Mouse (Mus musculus) liver, embryonic 13.5 days (tissue): ENCODE results near the gene Sgip1. TPM values are rescaled to one million over a fixed set of nuclear protein-coding genes. Genes with fewer than 3 reads are reported as not detected.

Experiments
- ATAC-seq: fragments of 200-750 bp; cut with Nextera tagmentation; 2 replicates; pipeline ENCODE4 v1.8.0; 2017; ENCODE audit warnings: low read depth, mild to moderate bottlenecking, moderate number of reproducible peaks, moderate library complexity
- DNase-seq: peaks from one replicate; pipeline ENCODE4 v3.0.0; 2022
- H3K27ac ChIP-seq: fragments of 300-500 bp; sonication (generic); 2 replicates; pipeline ENCODE4 v1.5.1; 2015; ENCODE audit warnings: moderate library complexity, mild to moderate bottlenecking, inconsistent platforms
- H3K27me3 ChIP-seq: fragments of 300-500 bp; sonication (generic); 2 replicates; pipeline ENCODE4 v1.6.1; 2015; ENCODE audit warnings: mild to moderate bottlenecking, inconsistent platforms
- H3K36me3 ChIP-seq: fragments of 300-500 bp; sonication (generic); 2 replicates; pipeline ENCODE4 v1.6.1; 2015; ENCODE audit warnings: mild to moderate bottlenecking, inconsistent platforms
- H3K4me1 ChIP-seq: fragments of 300-500 bp; sonication (generic); replicated peaks from 2 replicates; pipeline ENCODE4 v1.6.1; 2015; ENCODE audit warnings: inconsistent platforms
- H3K4me2 ChIP-seq: fragments of 300-500 bp; sonication (generic); 2 replicates; pipeline ENCODE4 v1.6.1; 2015; ENCODE audit warnings: inconsistent platforms, mild to moderate bottlenecking, moderate library complexity
- H3K4me3 ChIP-seq: fragments of 300-500 bp; sonication (generic); replicated peaks from 2 replicates; pipeline ENCODE4 v1.5.1; 2015; ENCODE audit warnings: mild to moderate bottlenecking, inconsistent platforms
- H3K9ac ChIP-seq: fragments of 300-500 bp; sonication (generic); 2 replicates; pipeline ENCODE4 v1.6.1; 2015; ENCODE audit warnings: mild to moderate bottlenecking, inconsistent platforms
- H3K9me3 ChIP-seq: fragments of 300-500 bp; sonication (generic); replicated peaks from 2 replicates; pipeline ENCODE4 v1.6.1; 2016; ENCODE audit warnings: inconsistent platforms
- WGBS: fragments of 180-500 bp; shearing (Covaris S2); methylation state at CpG from one replicate; pipeline ENCODE4 v1.1.7; 2015; ENCODE audit not compliant: insufficient replicate concordance; 5-methylcytosine and 5-hydroxymethylcytosine counted together
- polyA plus RNA-seq: library from polyadenylated mRNA; unstranded; fragments of >200 nt; fragmentation: Nextera tagmentation; extraction: Ambion mirVana; gene quantifications from 2 replicates; pipeline ENCODE4 v1.2.1, GENCODE M21; 2015

Gene Sgip1
- polyA plus RNA-seq, 1 experiment from 2014 or later: 0.54 TPM

GRCm38 (mm10) chr4:102866531-102866930, 125.4 kb downstream of the Sgip1 start:
- ATAC-seq (no peak), DNase-seq (no peak)
- no peak overlapping the region for H3K4me3 ChIP-seq
- no peaks in the 10 kb centered on the region for H3K27me3 ChIP-seq
- H3K9me3 ChIP-seq: no peaks in the 10 kb centered on the region
- 67% methylated on average over 3 of the region's 3 CpGs for WGBS
- H3K4me2 ChIP-seq: no peak overlapping the region
- no peaks in the 10 kb centered on the region for H3K4me1 ChIP-seq
- no peak overlapping the region for H3K9ac ChIP-seq
- no peaks in the 10 kb centered on the region for H3K36me3 ChIP-seq
- no peak overlapping the region for H3K27ac ChIP-seq

GRCm38 (mm10) chr4:102871274-102871673, 130.2 kb downstream of the Sgip1 start:
- Histone ChIP-seq H3K9ac (no peak overlapping the region), H3K9me3 (no peaks in the 10 kb centered on the region), H3K4me1 (no peaks in the 10 kb centered on the region), H3K36me3 (no peaks in the 10 kb centered on the region), H3K27ac (no peak overlapping the region), H3K4me2 (no peak overlapping the region), H3K4me3 (no peak overlapping the region), H3K27me3 (no peaks in the 10 kb centered on the region)
- WGBS: 69% methylated on average over 4 of the region's 4 CpGs
- ATAC-seq (no peak), DNase-seq (no peak)

- Histone ChIP-seq H3K4me1 (no peaks in the 10 kb centered on the region), H3K9me3 (no peaks in the 10 kb centered on the region), H3K36me3 (no peaks in the 10 kb centered on the region), H3K4me3 (no peak overlapping the region), H3K9ac (no peak overlapping the region), H3K27ac (no peak overlapping the region), H3K27me3 (no peaks in the 10 kb centered on the region), H3K4me2 (no peak overlapping the region)
- WGBS: 74% methylated on average over 3 of the region's 3 CpGs
- ATAC-seq (no peak), DNase-seq (no peak)
Measured at GRCm38 (mm10) chr4:102883142-102883541, 142.0 kb downstream of the Sgip1 start.

GRCm38 (mm10) chr4:102884228-102884627, 143.1 kb downstream of the Sgip1 start:
- Histone ChIP-seq H3K36me3 (no peaks in the 10 kb centered on the region), H3K27ac (no peak overlapping the region), H3K4me2 (no peak overlapping the region), H3K9ac (no peak overlapping the region), H3K9me3 (no peaks in the 10 kb centered on the region), H3K4me1 (no peaks in the 10 kb centered on the region), H3K27me3 (no peaks in the 10 kb centered on the region), H3K4me3 (no peak overlapping the region)
- no peak for DNase-seq
- no peak for ATAC-seq
- 75% methylated on average over 4 of the region's 4 CpGs for WGBS

DNA sequence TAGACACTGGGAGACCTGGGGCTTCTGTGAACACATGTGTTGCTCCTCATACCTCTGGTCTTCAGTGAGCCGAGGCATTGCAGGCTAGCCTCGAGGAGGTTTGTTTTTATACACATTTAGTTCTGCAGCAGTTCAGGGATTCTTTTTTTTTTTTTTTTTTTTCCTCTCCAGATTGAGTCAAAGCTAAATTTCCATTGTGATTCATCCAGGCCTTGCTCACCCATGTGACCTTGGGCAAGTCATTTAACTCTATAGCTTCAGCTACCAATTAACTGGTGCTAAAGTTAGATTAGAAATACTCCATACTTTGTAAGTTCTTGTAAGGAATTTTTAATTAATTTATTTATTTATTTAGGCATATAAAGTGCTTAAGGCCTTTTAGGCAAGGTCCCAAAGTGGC, 145.4 kb downstream of the Sgip1 start:
- H3K27me3 ChIP-seq: no peaks in the 10 kb centered on the region
- H3K9me3 ChIP-seq: no peaks in the 10 kb centered on the region
- ATAC-seq: no peak
- no peaks in the 10 kb centered on the region for H3K36me3 ChIP-seq
- H3K9ac ChIP-seq: no peak overlapping the region
- H3K4me2 ChIP-seq: no peak overlapping the region
- 63% methylated on average over 2 of the region's 2 CpGs for WGBS
- H3K4me1 ChIP-seq: no peaks in the 10 kb centered on the region
- no peak for DNase-seq
- H3K4me3 ChIP-seq: no peak overlapping the region
- no peak overlapping the region for H3K27ac ChIP-seq

GRCm38 (mm10) chr4:102886902-102887301, 145.8 kb downstream of the Sgip1 start:
- Histone ChIP-seq H3K4me1 (no peaks in the 10 kb centered on the region), H3K27me3 (no peaks in the 10 kb centered on the region), H3K9me3 (no peaks in the 10 kb centered on the region), H3K36me3 (no peaks in the 10 kb centered on the region), H3K27ac (no peak overlapping the region), H3K4me2 (no peak overlapping the region), H3K4me3 (no peak overlapping the region), H3K9ac (no peak overlapping the region)
- no peak for ATAC-seq
- DNase-seq: no peak
- WGBS: 66% methylated on average over 4 of the region's 4 CpGs

GRCm38 (mm10) chr4:102887770-102888689, 146.9 kb downstream of the Sgip1 start:
- Histone ChIP-seq H3K9ac (no peak overlapping the region), H3K27ac (no peak overlapping the region), H3K4me2 (no peak overlapping the region), H3K4me1 (no peaks in the 10 kb centered on the region), H3K36me3 (no peaks in the 10 kb centered on the region), H3K9me3 (no peaks in the 10 kb centered on the region), H3K4me3 (no peak overlapping the region), H3K27me3 (no peaks in the 10 kb centered on the region)
- no peak for ATAC-seq
- 66% methylated on average over 14 of the region's 14 CpGs for WGBS
- DNase-seq: no peak

DNA sequence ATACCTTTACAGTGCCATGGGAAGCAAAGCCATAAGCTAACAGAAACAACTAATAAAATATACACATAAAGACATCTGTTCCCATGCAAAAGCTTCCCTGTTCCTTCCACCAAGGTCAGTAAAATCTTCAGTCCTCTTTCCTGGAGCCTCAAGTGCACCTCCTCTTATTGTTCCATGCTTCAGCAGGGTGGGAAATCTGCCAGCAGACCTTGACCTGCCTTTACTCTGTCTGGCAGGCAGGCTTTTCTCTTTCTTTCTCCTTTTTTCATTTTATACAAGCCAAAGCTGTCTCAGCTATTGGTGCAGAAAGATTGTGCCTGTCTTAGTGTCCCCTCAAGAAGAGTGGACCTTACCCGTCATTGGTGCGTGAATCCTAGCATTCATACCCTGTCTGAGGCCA, 154.8 kb downstream of the Sgip1 start:
- Histone ChIP-seq H3K27ac (no peak overlapping the region), H3K9me3 (0 out of 2 replicates have a peak, but pooled peaks cover 3% of the 10 kb centered on the region), H3K4me3 (no peak overlapping the region), H3K36me3 (no peaks in the 10 kb centered on the region), H3K4me2 (no peak overlapping the region), H3K4me1 (no peaks in the 10 kb centered on the region), H3K9ac (no peak overlapping the region), H3K27me3 (no peaks in the 10 kb centered on the region)
- ATAC-seq (no peak), DNase-seq (no peak)
- WGBS: 82% methylated on average over 2 of the region's 2 CpGs

DNA sequence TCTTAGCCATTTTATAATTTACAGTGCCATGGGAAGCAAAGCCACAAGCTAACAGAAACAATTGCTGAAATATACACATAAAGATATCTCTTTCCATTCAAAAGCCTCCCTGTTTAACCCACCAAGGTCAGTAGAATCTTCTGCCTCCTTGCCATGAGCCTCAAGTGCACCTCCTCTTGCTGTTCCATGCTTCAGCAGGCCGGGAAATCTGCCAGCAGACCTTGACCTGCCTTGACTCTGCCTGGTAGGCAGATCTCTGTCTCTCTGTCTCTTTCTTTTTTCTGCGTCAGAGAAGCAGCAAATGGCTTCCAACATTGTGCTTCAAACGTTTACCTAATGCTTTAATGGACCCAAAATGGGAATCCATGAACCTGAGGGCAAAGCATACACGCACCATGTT, 157.9 kb downstream of the Sgip1 start:
- DNase-seq: no peak
- no peak overlapping the region for H3K4me3 ChIP-seq
- no peak overlapping the region for H3K4me2 ChIP-seq
- no peak overlapping the region for H3K9ac ChIP-seq
- no peak overlapping the region for H3K27ac ChIP-seq
- H3K4me1 ChIP-seq: no peaks in the 10 kb centered on the region
- WGBS: 62% methylated on average over 4 of the region's 4 CpGs
- 0 out of 2 replicates have a peak, but pooled peaks cover 3% of the 10 kb centered on the region for H3K9me3 ChIP-seq
- ATAC-seq: no peak
- H3K27me3 ChIP-seq: no peaks in the 10 kb centered on the region
- H3K36me3 ChIP-seq: no peaks in the 10 kb centered on the region

DNA sequence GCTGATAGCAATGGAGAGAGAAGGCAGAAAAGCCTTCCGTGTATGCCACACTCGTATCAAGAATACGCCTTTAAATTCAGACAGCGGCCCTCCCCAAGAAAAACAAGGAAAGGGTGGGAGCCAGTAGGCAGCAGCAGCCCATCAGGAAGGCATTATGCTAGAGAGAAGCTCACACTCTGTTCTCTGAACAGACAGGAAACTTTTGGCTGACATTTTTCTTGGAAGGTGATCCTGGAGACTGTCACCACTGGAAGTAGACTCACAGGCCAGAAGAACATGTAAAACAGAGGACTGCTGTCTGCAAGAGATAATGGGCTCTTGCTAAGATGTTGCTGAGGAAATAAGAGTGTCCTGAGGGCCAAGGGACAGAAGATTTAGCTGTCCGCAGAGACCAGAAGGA, 158.6 kb downstream of the Sgip1 start:
- H3K4me1 ChIP-seq: no peaks in the 10 kb centered on the region
- 75% methylated on average over 5 of the region's 5 CpGs for WGBS
- H3K36me3 ChIP-seq: no peaks in the 10 kb centered on the region
- H3K4me2 ChIP-seq: no peak overlapping the region
- no peaks in the 10 kb centered on the region for H3K27me3 ChIP-seq
- ATAC-seq (no peak), DNase-seq (no peak)
- 0 out of 2 replicates have a peak, but pooled peaks cover 3% of the 10 kb centered on the region for H3K9me3 ChIP-seq
- no peak overlapping the region for H3K4me3 ChIP-seq
- no peak overlapping the region for H3K9ac ChIP-seq
- H3K27ac ChIP-seq: no peak overlapping the region

DNA sequence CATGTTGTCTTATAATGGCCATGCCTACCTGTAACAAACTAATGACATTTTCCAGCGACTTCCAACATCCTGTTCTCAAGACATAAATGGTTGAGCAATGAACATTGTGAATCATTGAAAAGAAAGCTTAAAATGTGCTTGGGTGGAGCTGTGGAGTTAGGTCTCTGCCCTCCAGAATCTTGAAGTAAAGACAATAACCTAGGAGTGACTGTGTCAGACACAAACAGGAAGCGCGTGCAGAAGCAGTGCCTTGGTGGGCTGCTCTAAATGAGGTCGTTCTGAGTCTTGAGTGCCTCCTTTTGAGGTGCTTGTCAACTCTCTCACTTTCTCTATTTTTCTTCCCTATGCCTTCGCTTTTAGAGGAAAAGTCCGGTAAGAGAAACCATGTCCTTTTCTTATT, 159.1 kb downstream of the Sgip1 start:
- Histone ChIP-seq H3K36me3 (no peaks in the 10 kb centered on the region), H3K9ac (no peak overlapping the region), H3K27ac (no peak overlapping the region), H3K4me3 (no peak overlapping the region), H3K27me3 (no peaks in the 10 kb centered on the region), H3K4me1 (no peaks in the 10 kb centered on the region), H3K9me3 (0 out of 2 replicates have a peak, but pooled peaks cover 3% of the 10 kb centered on the region), H3K4me2 (no peak overlapping the region)
- 61% methylated on average over 6 of the region's 6 CpGs for WGBS
- ATAC-seq: no peak
- DNase-seq: no peak

DNA sequence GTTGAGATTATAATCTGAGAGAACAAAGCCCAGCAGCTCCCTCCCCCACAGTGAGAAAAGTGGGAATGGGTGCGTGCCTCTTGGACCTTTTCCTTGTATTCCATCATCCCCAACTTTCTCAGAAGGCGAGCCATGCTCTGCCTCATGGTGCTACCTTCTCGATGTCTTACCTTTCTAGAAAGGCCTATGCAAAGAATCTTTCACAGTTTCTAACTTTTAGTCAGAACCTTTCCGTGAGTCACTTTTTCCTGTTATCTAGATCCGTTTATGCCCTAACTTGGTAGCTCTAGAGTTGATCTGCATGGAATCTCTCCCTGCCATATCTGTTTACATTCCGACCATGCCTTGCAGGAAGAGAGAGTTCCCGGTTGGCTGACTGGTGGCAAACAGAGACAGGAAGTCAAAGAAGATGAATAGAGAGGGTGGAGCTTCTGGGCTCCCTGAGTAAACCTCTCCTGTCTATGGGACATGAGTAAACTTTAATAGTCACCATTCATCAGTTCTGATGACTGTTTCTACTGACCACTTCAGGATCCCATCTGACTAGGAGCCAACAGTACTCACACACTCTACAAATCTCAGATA, 166.8 kb downstream of the Sgip1 start:
- DNase-seq: no peak
- WGBS: 46% methylated on average over 7 of the region's 7 CpGs
- H3K4me1 ChIP-seq: no peaks in the 10 kb centered on the region
- no peaks in the 10 kb centered on the region for H3K9me3 ChIP-seq
- H3K36me3 ChIP-seq: no peaks in the 10 kb centered on the region
- H3K27ac ChIP-seq: no peak overlapping the region
- H3K27me3 ChIP-seq: no peaks in the 10 kb centered on the region
- H3K4me3 ChIP-seq: no peak overlapping the region
- H3K9ac ChIP-seq: no peak overlapping the region
- ATAC-seq: no peak
- H3K4me2 ChIP-seq: no peak overlapping the region
